Mouse (Mus musculus): ENCODE data around the gene Rpf2.

- TF ChIP-seq POLR2A (IDR thresholded peaks at IDR 0.05; ENCODE audit: borderline replicate concordance, control insufficient read depth, low read depth, low read length), result no peak
- no peak for TF ChIP-seq CTCF (IDR thresholded peaks at IDR 0.05; ENCODE audit: control insufficient read depth, insufficient read depth, low read length)
Observed at GRCm38 (mm10) chr10:40256716-40257115, 9.9 kb upstream of the Rpf2 start.
